In the genomic region with DNA sequence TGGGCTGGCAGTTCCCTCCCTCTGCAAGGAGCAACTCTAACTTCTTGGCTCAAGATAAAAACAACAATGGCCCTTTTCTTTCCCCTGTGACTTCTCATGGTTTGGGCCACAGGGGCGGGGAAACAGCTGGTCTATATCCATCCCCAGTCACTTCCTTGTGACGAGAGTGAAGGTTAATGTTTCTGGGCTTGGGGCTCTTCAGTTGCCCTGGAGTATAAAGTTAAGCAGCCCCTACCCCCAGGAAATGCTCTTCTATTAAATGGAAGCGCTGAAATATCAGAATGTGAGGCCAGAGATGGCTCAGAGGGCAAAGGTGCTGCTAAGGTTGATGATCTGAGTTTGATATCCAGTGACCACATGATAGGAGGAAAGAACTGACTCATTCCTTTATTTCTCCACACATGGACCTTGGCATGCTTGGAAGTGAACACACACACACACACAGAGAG, we compare ENCODE assay signal across 9 mouse cellular contexts.
DNase-seq lines count a peak whose midpoint lies in the region; ATAC-seq and TF ChIP-seq lines count a peak whose summit lies in the region.
"Had no signal": no experiment of that assay in that cellular context is flagged by ENCODE, and none has a peak within 500 bp of the region (broad histone marks: within the 10 kb centered on the region; RNA-seq: fewer than 3 reads in every experiment).

No protein-coding gene starts in this region.

- ATAC-seq in embryonic facial prominence, embryonic 13.5 days (ENCODE audit: insufficient number of reproducible peaks, insufficient read depth, low FRiP score, low TSS enrichment, low read depth) = no peak
- ATAC-seq in lung, postnatal 0 days = peak; percentile 95
- ATAC-seq in forebrain, embryonic 16.5 days = no peak
- no peak for ATAC-seq in monocyte, adult 5-6 weeks (replicated peaks; ENCODE audit: insufficient number of reproducible peaks, low FRiP score, low TSS enrichment, poor library complexity, severe bottlenecking)
- no peak for ATAC-seq in forebrain, embryonic 15.5 days (replicated peaks)

- H3K27ac ChIP-seq in embryonic facial prominence, embryonic 13.5 days = no peak overlapping the region
- peak overlapping the region; percentile 34; the same call in 1 of the 2 replicates for H3K27ac ChIP-seq in lung, postnatal 0 days (ENCODE audit: low read length)
- H3K27ac ChIP-seq in forebrain, embryonic 16.5 days (ENCODE audit: low read length) = no peak overlapping the region
- H3K27ac ChIP-seq in forebrain, embryonic 15.5 days (replicated peaks) = no peak overlapping the region

- no peak overlapping the region for H3K9ac ChIP-seq in embryonic facial prominence, embryonic 13.5 days
- no peak overlapping the region for H3K9ac ChIP-seq in lung, postnatal 0 days (replicated peaks; ENCODE audit: low read depth)
- no peak overlapping the region for H3K9ac ChIP-seq in forebrain, embryonic 16.5 days (replicated peaks; ENCODE audit: low read depth, low read length)
- no peak overlapping the region for H3K9ac ChIP-seq in forebrain, embryonic 15.5 days (replicated peaks)

- 10% methylated on average over 3 of the region's 3 CpGs for WGBS in embryonic facial prominence, embryonic 13.5 days
- 17% methylated on average over 3 of the region's 3 CpGs for WGBS in lung, postnatal 0 days
- 39% methylated on average over 3 of the region's 3 CpGs for WGBS in forebrain, embryonic 16.5 days
- 41% methylated on average over 3 of the region's 3 CpGs for WGBS in forebrain, embryonic 15.5 days

- no peaks in the 10 kb centered on the region for H3K27me3 ChIP-seq in embryonic facial prominence, embryonic 13.5 days
- H3K27me3 ChIP-seq in lung, postnatal 0 days (replicated peaks; ENCODE audit: insufficient read depth, low read length) = no peaks in the 10 kb centered on the region
- H3K27me3 ChIP-seq in forebrain, embryonic 16.5 days (replicated peaks; ENCODE audit: control insufficient read depth, insufficient read depth, low read length) = no peaks in the 10 kb centered on the region
- H3K27me3 ChIP-seq in forebrain, embryonic 15.5 days = no peaks in the 10 kb centered on the region

- TF ChIP-seq CTCF in lung, postnatal 0 days (IDR thresholded peaks at IDR 0.05) = no peak

- no peaks in the 10 kb centered on the region for H3K9me3 ChIP-seq in embryonic facial prominence, embryonic 13.5 days
- H3K9me3 ChIP-seq in lung, postnatal 0 days (ENCODE audit: low read length) = no peaks in the 10 kb centered on the region
- no peaks in the 10 kb centered on the region for H3K9me3 ChIP-seq in forebrain, embryonic 16.5 days (ENCODE audit: control insufficient read depth, low read length)
- H3K9me3 ChIP-seq in forebrain, embryonic 15.5 days = no peaks in the 10 kb centered on the region

- H3K4me3 ChIP-seq in embryonic facial prominence, embryonic 13.5 days = no peak overlapping the region
- H3K4me3 ChIP-seq in lung, postnatal 0 days (ENCODE audit: low read depth, low read length) = no peak overlapping the region
- no peak overlapping the region for H3K4me3 ChIP-seq in forebrain, embryonic 16.5 days (replicated peaks; ENCODE audit: low read length)
- H3K4me3 ChIP-seq in forebrain, embryonic 15.5 days = no peak overlapping the region

- no peaks in the 10 kb centered on the region for H3K36me3 ChIP-seq in embryonic facial prominence, embryonic 13.5 days
- H3K36me3 ChIP-seq in lung, postnatal 0 days (ENCODE audit: insufficient read depth, low read length) = no peaks in the 10 kb centered on the region
- no peaks in the 10 kb centered on the region for H3K36me3 ChIP-seq in forebrain, embryonic 16.5 days (ENCODE audit: control insufficient read depth, insufficient read depth)
- no peaks in the 10 kb centered on the region for H3K36me3 ChIP-seq in forebrain, embryonic 15.5 days

- intact Hi-C loops in heart, postnatal 36 days (cut with DNase I) = no loop called here

- peak; percentile 62 for TF ChIP-seq EP300 in lung, postnatal 0 days (IDR thresholded peaks at IDR 0.05)

- DNase-seq in embryo, embryonic 10.5 days (ENCODE audit: low spot score) = peak; percentile 58
- peak; percentile 4 to 11 for DNase-seq in heart, postnatal 36 days
- peak; percentile 87 for DNase-seq in lung, postnatal 0 days (ENCODE audit: low spot score)
- no peak for DNase-seq in urinary bladder, postnatal 25 days (ENCODE audit: low spot score)
- DNase-seq: cerebellum, postnatal 36 days had no signal

- peaks cover 12% of the 10 kb centered on the region for H3K4me1 ChIP-seq in embryonic facial prominence, embryonic 13.5 days
- peaks cover 3% of the 10 kb centered on the region; the same call in 1 of the 2 replicates for H3K4me1 ChIP-seq in lung, postnatal 0 days (ENCODE audit: insufficient read depth, low read depth, low read length)
- peaks cover 3% of the 10 kb centered on the region; the same call in 1 of the 2 replicates for H3K4me1 ChIP-seq in forebrain, embryonic 16.5 days (replicated peaks; ENCODE audit: control insufficient read depth, insufficient read depth, low read length)
- no peaks in the 10 kb centered on the region for H3K4me1 ChIP-seq in forebrain, embryonic 15.5 days

- peak overlapping the region; percentile 18; the same call in 1 of the 2 replicates for H3K4me2 ChIP-seq in embryonic facial prominence, embryonic 13.5 days
- H3K4me2 ChIP-seq in lung, postnatal 0 days (replicated peaks; ENCODE audit: low read depth, low read length) = no peak overlapping the region
- H3K4me2 ChIP-seq in forebrain, embryonic 16.5 days (ENCODE audit: low read length) = no peak overlapping the region
- H3K4me2 ChIP-seq in forebrain, embryonic 15.5 days (replicated peaks) = no peak overlapping the region
